Mouse (Mus musculus): ENCODE measurements around the gene Tm4sf5.

The Tm4sf5 gene

DNA sequence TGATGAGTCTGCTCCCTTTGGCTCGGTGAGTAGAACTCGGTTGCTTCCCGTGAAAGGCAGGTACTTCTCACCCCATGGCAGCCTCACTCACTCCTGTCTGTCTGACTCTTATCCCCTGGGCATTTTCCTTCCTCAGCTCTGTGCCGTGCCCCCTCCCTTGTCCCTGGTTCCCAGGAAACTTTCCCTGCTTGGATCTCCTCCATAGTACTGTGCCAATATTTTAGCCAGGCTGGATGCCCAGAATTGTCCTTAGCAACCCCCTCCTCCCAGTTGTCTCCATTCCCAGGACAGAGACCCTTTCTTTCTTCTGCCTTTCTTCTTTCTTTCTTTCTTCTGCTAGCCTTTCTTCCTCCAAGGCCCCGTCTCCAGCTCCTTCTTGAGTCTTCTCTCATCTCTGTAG is 36.4 kb downstream of the Tm4sf5 start:
- no peak for DNase-seq (ENCODE audit: low read depth, low spot score)

DNA sequence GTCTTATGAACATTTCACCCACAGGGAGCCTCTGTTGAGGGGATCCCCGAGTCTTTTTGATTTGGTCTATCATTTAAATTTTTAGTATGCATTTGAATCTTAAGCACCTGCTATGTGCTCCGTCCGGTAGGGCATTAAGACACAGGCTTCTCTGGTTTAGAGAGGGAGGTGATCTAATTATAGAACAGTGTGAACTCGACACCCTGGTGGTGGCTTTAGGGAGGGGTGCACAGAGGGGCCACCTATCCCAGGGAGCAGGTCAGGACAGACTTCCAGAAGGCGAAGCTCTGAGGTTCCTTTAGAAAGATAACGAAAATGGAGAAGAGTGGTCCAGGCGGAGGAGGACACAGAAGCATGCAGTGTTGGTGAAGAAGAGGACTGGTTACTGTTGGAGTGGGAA is 39.5 kb downstream of the Tm4sf5 start:
- no peak for DNase-seq (ENCODE audit: low read depth, low spot score)

DNA sequence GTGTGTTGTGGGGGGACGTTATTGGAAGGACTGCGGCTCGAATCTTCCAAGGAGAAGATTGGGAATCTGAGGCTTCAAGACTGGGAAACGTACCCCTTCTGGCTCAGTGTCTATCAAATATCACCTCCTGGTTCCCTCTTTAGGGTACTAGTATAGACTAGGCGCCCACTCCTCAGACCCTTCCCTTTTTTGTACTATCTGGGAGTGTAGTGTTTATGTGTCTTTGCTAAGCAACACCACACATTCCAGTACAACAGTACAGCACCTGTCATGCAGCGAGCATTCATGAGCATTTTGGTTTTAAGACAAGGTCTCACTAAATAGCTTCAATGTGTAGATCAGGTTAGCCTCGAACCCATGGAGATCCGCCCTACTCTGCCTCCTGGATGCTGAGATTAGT is 46.5 kb downstream of the Tm4sf5 start:
- DNase-seq (ENCODE audit: low read depth, low spot score) = no peak

DNA sequence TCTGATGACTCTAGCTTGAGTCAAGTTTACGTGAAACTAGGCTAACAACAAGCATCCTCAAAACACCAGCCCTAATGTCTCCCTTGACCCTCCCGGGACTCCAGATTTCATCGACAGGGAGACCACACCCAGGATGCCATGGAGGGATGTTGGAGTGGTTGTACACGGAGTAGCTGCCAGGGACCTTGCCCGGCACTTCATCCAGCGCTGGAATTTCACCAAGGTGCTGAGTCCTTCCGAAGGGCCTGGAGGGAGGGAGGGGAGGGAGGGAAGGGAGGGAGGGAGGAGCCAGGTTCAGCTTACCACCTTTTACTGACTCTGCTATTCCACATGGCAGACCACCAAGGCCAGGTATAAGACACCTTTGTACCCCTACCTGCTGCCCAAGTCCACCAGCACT is 48.9 kb downstream of the Tm4sf5 start:
- DNase-seq (ENCODE audit: low read depth, low spot score) = no peak

DNA sequence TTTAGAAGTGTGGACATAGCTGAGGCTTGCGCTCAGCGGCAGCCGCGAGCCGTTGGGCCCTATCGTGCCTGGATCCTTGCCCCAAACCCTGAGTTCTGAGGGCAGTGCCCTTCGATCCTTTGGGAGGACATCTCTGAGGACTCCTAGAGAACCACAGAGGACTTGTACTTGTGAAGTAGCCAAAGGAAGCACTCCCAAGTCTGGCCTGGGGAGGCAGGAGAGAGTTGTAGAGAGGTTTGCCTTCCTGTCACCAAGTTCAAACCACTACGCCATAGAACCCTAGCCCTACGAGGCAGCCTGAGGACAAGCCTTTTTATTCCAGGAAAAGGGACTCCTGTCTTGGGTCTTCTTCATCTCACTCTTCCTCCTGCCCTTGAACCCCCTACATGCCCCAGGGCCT is 52.5 kb downstream of the Tm4sf5 start:
- DNase-seq (ENCODE audit: low read depth, low spot score) = no peak

Data from mesoderm, embryonic 11.5 days (tissue).